Mouse (Mus musculus) liver, postnatal 0 days (tissue): ENCODE results near the gene Lmo1. TPM values are rescaled to one million over a fixed set of nuclear protein-coding genes. Genes with fewer than 3 reads are reported as not detected.

ENCODE experiments used
- ATAC-seq: fragments of 200-750 bp; cut with Nextera tagmentation; 2 replicates; pipeline ENCODE4 v1.8.0; 2017; ENCODE audit warnings: mild to moderate bottlenecking, moderate library complexity
- DNase-seq: peaks from one replicate; pipeline ENCODE4 v3.0.0-alpha.2; 2016
- H3K27ac ChIP-seq: fragments of 300-500 bp; sonication (generic); 2 replicates; pipeline ENCODE4 v1.5.1; 2014; ENCODE audit warnings: antibody characterized with exemption, moderate library complexity, mild to moderate bottlenecking, low read depth
- H3K27me3 ChIP-seq: fragments of 300-500 bp; sonication (generic); 2 replicates; pipeline ENCODE4 v1.6.1; 2014; ENCODE audit warnings: low read length, control low read depth, mixed read lengths; ENCODE audit not compliant: insufficient read depth
- H3K36me3 ChIP-seq: fragments of 300-500 bp; sonication (generic); replicated peaks from 2 replicates; pipeline ENCODE4 v1.6.1; 2014; ENCODE audit warnings: mild to moderate bottlenecking, control low read depth, low read length, moderate library complexity, mixed read lengths; ENCODE audit not compliant: insufficient read depth
- H3K4me1 ChIP-seq: fragments of 300-500 bp; sonication (generic); 2 replicates; pipeline ENCODE4 v1.6.1; 2014; ENCODE audit warnings: antibody characterized with exemption, mild to moderate bottlenecking, control low read depth; ENCODE audit not compliant: insufficient read depth
- H3K4me2 ChIP-seq: fragments of 300-500 bp; sonication (generic); 2 replicates; pipeline ENCODE4 v1.6.1; 2014; ENCODE audit warnings: low read depth, mild to moderate bottlenecking, low read length, moderate library complexity, mixed read lengths
- H3K4me3 ChIP-seq: fragments of 300-500 bp; sonication (generic); 2 replicates; pipeline ENCODE4 v1.5.1; 2014; ENCODE audit warnings: low read depth, low read length
- H3K9ac ChIP-seq: fragments of 300-500 bp; sonication (generic); replicated peaks from 2 replicates; pipeline ENCODE4 v1.6.1; 2014; ENCODE audit warnings: mild to moderate bottlenecking, moderate library complexity
- H3K9me3 ChIP-seq: fragments of 300-500 bp; sonication (generic); 2 replicates; pipeline ENCODE4 v1.6.1; 2016; ENCODE audit warnings: mild to moderate bottlenecking, control low read depth, low read length, mixed read lengths
- CTCF ChIP-seq: sonication (generic); IDR thresholded peaks from 2 replicates; pipeline ENCODE4 v1.5.1; 2016; ENCODE audit warnings: antibody characterized with exemption, low read depth
- EP300 ChIP-seq: IDR thresholded peaks from 2 replicates; pipeline ENCODE4 v1.6.1; 2016; ENCODE audit warnings: antibody characterized with exemption, low read depth, mild to moderate bottlenecking
- WGBS: fragments of 180-500 bp; shearing (Covaris S2); extraction: QIAGEN DNeasy Blood & Tissue Kit; methylation state at CpG from one replicate; pipeline ENCODE4 v1.1.7; 2014; ENCODE audit not compliant: insufficient replicate concordance; 5-methylcytosine and 5-hydroxymethylcytosine counted together
- polyA plus RNA-seq: library from polyadenylated mRNA; unstranded; fragments of >200 nt; fragmentation: Nextera tagmentation; extraction: Ambion mirVana; gene quantifications from 2 replicates; pipeline ENCODE4 v1.2.1, GENCODE M21; 2015

The Lmo1 gene
- polyA plus RNA-seq, 1 experiment from 2014 or later = 1.8 TPM

DNA sequence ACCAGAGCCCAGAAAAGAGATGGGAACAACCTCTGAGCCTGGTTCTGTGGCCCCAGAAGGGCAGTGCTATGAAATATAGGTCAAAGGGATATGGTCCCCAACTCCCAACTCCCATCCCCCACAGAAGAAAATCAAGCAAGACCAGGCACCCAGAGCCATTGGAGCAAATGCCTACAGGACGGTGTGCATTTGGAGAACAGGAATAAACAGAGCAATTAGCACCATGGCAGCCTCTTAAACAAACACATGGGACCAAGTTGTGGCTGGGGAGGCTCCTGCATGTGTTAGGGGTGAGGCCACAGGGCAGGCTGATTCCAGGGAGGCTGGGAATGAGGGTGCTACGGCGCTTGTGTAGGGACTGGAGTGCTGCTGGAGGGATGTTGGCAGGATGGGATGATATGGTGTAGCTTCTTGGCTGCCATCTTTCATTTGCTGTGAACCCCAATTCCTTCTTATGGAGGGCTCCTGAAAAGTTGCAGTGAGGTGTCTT lies 22.2 kb upstream of the Lmo1 start:
- DNase-seq = no peak
- Histone ChIP-seq H3K27me3 (no peaks in the 10 kb centered on the region), H3K4me1 (no peaks in the 10 kb centered on the region), H3K9me3 (no peaks in the 10 kb centered on the region), H3K9ac (no peak overlapping the region), H3K27ac (no peak overlapping the region), H3K4me3 (no peak overlapping the region), H3K36me3 (no peaks in the 10 kb centered on the region), H3K4me2 (no peak overlapping the region)
- no peak for TF ChIP-seq CTCF
- TF ChIP-seq EP300 = no peak
- WGBS = 63% methylated on average over 3 of the region's 3 CpGs
- no peak for ATAC-seq

- no peaks in the 10 kb centered on the region for H3K4me1 ChIP-seq
- H3K36me3 ChIP-seq = no peaks in the 10 kb centered on the region
- no peaks in the 10 kb centered on the region for H3K9me3 ChIP-seq
- peaks cover 5% of the 10 kb centered on the region; the same call in 1 of the 2 replicates for H3K27me3 ChIP-seq
- DNase-seq = no peak
- no peak for ATAC-seq
- TF ChIP-seq EP300 (no peak), CTCF (no peak)
- no peak overlapping the region for H3K4me3 ChIP-seq
- H3K27ac ChIP-seq = no peak overlapping the region
- no peak overlapping the region for H3K9ac ChIP-seq
- H3K4me2 ChIP-seq = no peak overlapping the region
- 68% methylated on average over 11 of the region's 11 CpGs for WGBS
These were observed 21.5 kb upstream of the Lmo1 start for GRCm38 (mm10) chr7:109196399-109197082.

DNA sequence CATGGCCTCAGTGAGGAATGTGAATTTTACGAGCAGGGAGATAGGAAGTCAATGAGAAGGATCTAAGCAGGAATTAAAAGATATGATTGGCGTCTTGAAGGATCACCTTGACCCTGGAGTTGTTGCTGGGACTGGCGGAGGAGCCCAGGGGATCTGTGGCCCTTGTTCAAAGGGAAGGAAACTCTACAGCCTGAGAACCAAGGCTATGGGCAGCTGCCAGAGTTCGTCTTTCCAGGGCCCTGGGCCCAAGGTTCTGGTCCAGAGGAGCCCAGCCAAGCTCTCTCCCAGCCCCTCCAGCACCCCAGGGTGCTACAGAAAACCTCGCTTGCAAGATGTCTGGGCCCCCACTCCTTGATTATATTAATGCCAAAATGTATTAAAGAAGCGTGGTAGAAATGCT lies 21.0 kb upstream of the Lmo1 start:
- Histone ChIP-seq H3K9ac (no peak overlapping the region), H3K36me3 (no peaks in the 10 kb centered on the region), H3K4me1 (no peaks in the 10 kb centered on the region), H3K4me3 (no peak overlapping the region), H3K27ac (no peak overlapping the region), H3K4me2 (no peak overlapping the region), H3K27me3 (peaks cover 5% of the 10 kb centered on the region; the same call in 1 of the 2 replicates), H3K9me3 (no peaks in the 10 kb centered on the region)
- TF ChIP-seq EP300 (no peak), CTCF (no peak)
- DNase-seq = no peak
- no peak for ATAC-seq
- 75% methylated on average over 6 of the region's 6 CpGs for WGBS

DNA sequence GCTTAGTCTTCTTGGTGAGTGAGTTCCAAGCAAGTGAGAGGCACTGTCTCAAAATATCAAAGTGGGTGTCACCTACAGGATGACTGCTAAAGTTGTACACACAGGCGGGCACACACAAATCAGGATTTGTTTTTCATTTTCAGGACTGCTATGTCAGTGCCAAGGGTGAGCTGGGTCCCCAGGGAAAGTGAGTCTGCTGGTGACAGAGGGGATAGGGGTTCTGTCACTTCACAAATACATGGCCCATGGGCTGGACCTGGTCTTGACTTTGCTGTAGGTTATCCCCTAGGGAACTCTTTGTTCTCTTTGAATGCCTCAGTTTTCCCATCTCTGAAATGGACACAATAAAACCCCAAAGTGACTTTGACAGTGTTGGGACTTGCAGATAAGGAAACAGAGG lies 19.8 kb upstream of the Lmo1 start:
- ATAC-seq (no peak), DNase-seq (no peak)
- no peak overlapping the region for H3K27ac ChIP-seq
- WGBS = 79% methylated on average over 1 of the region's 1 CpGs
- no peak overlapping the region for H3K4me2 ChIP-seq
- peaks cover 5% of the 10 kb centered on the region; the same call in 1 of the 2 replicates for H3K27me3 ChIP-seq
- TF ChIP-seq EP300 = no peak
- TF ChIP-seq CTCF = no peak
- H3K9me3 ChIP-seq = no peaks in the 10 kb centered on the region
- no peak overlapping the region for H3K9ac ChIP-seq
- H3K36me3 ChIP-seq = no peaks in the 10 kb centered on the region
- no peak overlapping the region for H3K4me3 ChIP-seq
- no peaks in the 10 kb centered on the region for H3K4me1 ChIP-seq

DNA sequence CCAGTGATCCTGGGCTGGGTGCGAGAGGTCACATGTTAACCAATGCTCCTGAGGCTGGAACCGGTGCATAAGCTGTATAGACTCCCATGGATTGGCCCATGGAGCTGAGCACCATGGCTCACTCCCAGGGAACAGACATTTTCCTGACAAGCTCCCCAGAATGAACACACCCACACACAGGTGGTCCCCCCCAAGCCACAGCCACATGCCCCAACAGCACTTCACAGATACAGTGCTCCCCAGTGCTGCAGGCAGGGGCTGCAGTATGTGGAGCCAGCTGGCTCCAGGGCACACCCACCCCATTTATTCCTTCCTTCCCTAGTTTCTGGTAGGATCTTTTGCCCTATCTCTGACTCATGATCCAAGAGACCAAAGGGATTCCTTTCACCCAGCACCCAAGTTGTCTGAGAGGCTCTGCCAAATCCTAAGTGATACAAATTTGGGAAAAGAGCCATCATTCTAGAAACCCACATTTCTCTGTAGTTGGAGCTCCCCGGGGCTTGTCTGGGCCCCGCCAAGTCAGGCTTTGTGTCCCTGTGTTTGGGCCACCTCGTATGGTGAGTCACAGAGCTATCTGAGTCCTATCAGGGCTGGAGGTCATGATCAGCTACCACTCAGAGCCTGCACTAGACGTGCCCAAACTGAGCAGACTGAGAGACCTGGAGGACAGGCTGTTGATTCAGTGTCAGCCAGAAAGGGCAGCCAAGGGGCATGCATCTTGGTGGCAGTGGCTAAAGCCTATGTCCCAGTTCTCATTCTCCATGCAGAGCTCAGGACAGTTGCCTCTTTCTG lies 12.4 kb upstream of the Lmo1 start:
- no peaks in the 10 kb centered on the region for H3K4me1 ChIP-seq
- DNase-seq (no peak), ATAC-seq (no peak)
- 65% methylated on average over 6 of the region's 6 CpGs for WGBS
- no peak overlapping the region for H3K27ac ChIP-seq
- H3K9me3 ChIP-seq = no peaks in the 10 kb centered on the region
- H3K4me3 ChIP-seq = no peak overlapping the region
- TF ChIP-seq CTCF (no peak), EP300 (no peak)
- peaks cover 5% of the 10 kb centered on the region; the same call in 1 of the 2 replicates for H3K27me3 ChIP-seq
- no peaks in the 10 kb centered on the region for H3K36me3 ChIP-seq
- no peak overlapping the region for H3K4me2 ChIP-seq
- no peak overlapping the region for H3K9ac ChIP-seq

GRCm38 (mm10) chr7:109185975-109186374 lies 11.0 kb upstream of the Lmo1 start:
- Histone ChIP-seq H3K9me3 (no peaks in the 10 kb centered on the region), H3K4me1 (no peaks in the 10 kb centered on the region), H3K9ac (no peak overlapping the region), H3K27me3 (no peaks in the 10 kb centered on the region), H3K27ac (no peak overlapping the region), H3K4me3 (no peak overlapping the region), H3K36me3 (no peaks in the 10 kb centered on the region), H3K4me2 (no peak overlapping the region)
- 81% methylated on average over 2 of the region's 2 CpGs for WGBS
- ATAC-seq (peak; percentile 21; the same call in 1 of the 2 replicates), DNase-seq (no peak)
- no peak for TF ChIP-seq EP300
- no peak for TF ChIP-seq CTCF
